Mouse (Mus musculus) CH12.LX (cell line): ENCODE measurements around the gene 0610030E20Rik.

ENCODE experiments used
- CTCF ChIP-seq, 2 experiments: IDR thresholded peaks in 1 of 2; conservative IDR thresholded peaks in 1 of 2; 2 replicates each; pipeline ENCODE4 v1.5.1; 2011 to 2012; ENCODE audit warnings: low read depth in 2 of 2, low read length in 2 of 2, improper control_type of control experiment in 1 of 2, inconsistent platforms in 1 of 2, mild to moderate bottlenecking in 1 of 2, moderate library complexity in 1 of 2
- MAX ChIP-seq: IDR thresholded peaks from 2 replicates; pipeline ENCODE4 v1.6.1; 2011; ENCODE audit warnings: low read length, improper control_type of control experiment
- MAZ ChIP-seq: IDR thresholded peaks from 2 replicates; pipeline ENCODE4 v1.6.1; 2012; ENCODE audit warnings: low read depth, mild to moderate bottlenecking, inconsistent platforms, low read length, improper control_type of control experiment, moderate library complexity
- MYC ChIP-seq: IDR thresholded peaks from 2 replicates; pipeline ENCODE4 v1.6.1; 2011; ENCODE audit warnings: low read depth, mild to moderate bottlenecking, improper control_type of control experiment, low read length
- POLR2A ChIP-seq: IDR thresholded peaks from 2 replicates; pipeline ENCODE4 v1.6.1; 2011; ENCODE audit warnings: low read depth, mild to moderate bottlenecking, improper control_type of control experiment, low read length
- SMC3 ChIP-seq: IDR thresholded peaks from 2 replicates; pipeline ENCODE4 v1.6.1; 2011; ENCODE audit warnings: low read depth, low read length, improper control_type of control experiment

GRCm38 (mm10) chr6:72364009-72364408 lies 16.9 kb downstream of the 0610030E20Rik start:
- TF ChIP-seq POLR2A (no peak), CTCF (conservative IDR thresholded peaks at IDR 0.05 in 1 of 2, IDR thresholded peaks at IDR 0.05 in 1 of 2; ENCODE audit: low read depth in 2 of 2, low read length in 2 of 2) (peak in 1 of 2 experiments; percentile 66; a peak in 2 of 4 replicates), SMC3 (peak; percentile 29), MAX (no peak), MAZ (no peak), MYC (no peak)
